Mouse (Mus musculus) myocyte (in vitro differentiated cells): ENCODE measurements at regions not wholly inside any gene's neighbourhood (a gene's known extent, or its start where the extent isn't known, plus 50 kb on each side); places are given as distances from the start of the nearest gene placed in this dataset.

Experiments
- H3K27me3 ChIP-seq: one replicate; pipeline ENCODE4 v1.6.1; 2011; ENCODE audit not compliant: control insufficient read depth, insufficient read depth, insufficient read length
- H3K36me3 ChIP-seq: one replicate; pipeline ENCODE4 v1.6.1; 2011; ENCODE audit not compliant: control insufficient read depth, insufficient read depth
- H3K4me2 ChIP-seq: one replicate; pipeline ENCODE4 v1.6.1; 2011; ENCODE audit warnings: low read depth, control low read depth
- H3K4me3 ChIP-seq: one replicate; pipeline ENCODE4 v1.5.1; 2011; ENCODE audit warnings: mild to moderate bottlenecking, control low read depth, moderate library complexity
- H3K79me2 ChIP-seq: one replicate; pipeline ENCODE4 v1.6.1; 2011; ENCODE audit not compliant: control insufficient read depth, insufficient read depth
- H3ac ChIP-seq: one replicate; pipeline ENCODE4 v1.6.1; 2011; ENCODE audit not compliant: control insufficient read depth, insufficient read length
- CEBPB ChIP-seq: IDR thresholded peaks from 2 replicates; pipeline ENCODE4 v1.6.1; 2011; ENCODE audit warnings: mild to moderate bottlenecking, moderate library complexity; ENCODE audit not compliant: poor library complexity, insufficient read depth, severe bottlenecking
- E2F4 ChIP-seq: IDR thresholded peaks from one replicate; pipeline ENCODE4 v1.6.1; 2011; ENCODE audit warnings: mild to moderate bottlenecking, control low read depth, moderate library complexity; ENCODE audit not compliant: insufficient read depth
- MAX ChIP-seq: IDR thresholded peaks from one replicate; pipeline ENCODE4 v1.6.1; 2011; ENCODE audit warnings: low read depth, mild to moderate bottlenecking, control low read depth
- MYOD1 ChIP-seq, 3 experiments: IDR thresholded peaks; one replicate each; pipeline ENCODE4 v1.6.1; 2011; ENCODE audit warnings: control low read depth in 2 of 3, low read depth in 2 of 3, mild to moderate bottlenecking in 2 of 3, moderate library complexity in 1 of 3; ENCODE audit not compliant: insufficient read length in 2 of 3, control insufficient read depth in 1 of 3
- MYOG ChIP-seq, 3 experiments: IDR thresholded peaks; one replicate each; pipeline ENCODE4 v1.6.1; 2011; ENCODE audit warnings: control low read depth in 2 of 3, low read depth in 2 of 3, mild to moderate bottlenecking in 2 of 3; ENCODE audit not compliant: insufficient read length in 2 of 3, control insufficient read depth in 1 of 3, insufficient read depth in 1 of 3
- POLR2A ChIP-seq: IDR thresholded peaks from one replicate; pipeline ENCODE4 v1.6.1; 2011; ENCODE audit warnings: low read depth, mild to moderate bottlenecking, control low read depth, moderate library complexity; ENCODE audit not compliant: insufficient read length
- POLR2AphosphoS2 ChIP-seq: IDR thresholded peaks from one replicate; pipeline ENCODE4 v1.6.1; 2011; ENCODE audit warnings: low read depth, control low read depth; ENCODE audit not compliant: insufficient read length
- REST ChIP-seq: IDR thresholded peaks from one replicate; pipeline ENCODE4 v1.6.1; 2011; ENCODE audit warnings: mild to moderate bottlenecking, control low read depth, moderate library complexity; ENCODE audit not compliant: insufficient read depth, insufficient read length
- SRF ChIP-seq: IDR thresholded peaks from one replicate; pipeline ENCODE4 v1.6.1; 2011; ENCODE audit warnings: low read depth; ENCODE audit not compliant: control insufficient read depth, insufficient read length
- TCF12 ChIP-seq: IDR thresholded peaks from one replicate; pipeline ENCODE4 v1.6.1; 2011; ENCODE audit warnings: mild to moderate bottlenecking, control low read depth; ENCODE audit not compliant: poor library complexity, insufficient read depth, severe bottlenecking
- TCF3 ChIP-seq: IDR thresholded peaks from one replicate; pipeline ENCODE4 v1.6.1; 2011; ENCODE audit warnings: low read depth, control low read depth; ENCODE audit not compliant: insufficient read length
- USF1 ChIP-seq: IDR thresholded peaks from one replicate; pipeline ENCODE4 v1.6.1; 2011; ENCODE audit warnings: low read depth, mild to moderate bottlenecking, control low read depth, moderate library complexity

DNA sequence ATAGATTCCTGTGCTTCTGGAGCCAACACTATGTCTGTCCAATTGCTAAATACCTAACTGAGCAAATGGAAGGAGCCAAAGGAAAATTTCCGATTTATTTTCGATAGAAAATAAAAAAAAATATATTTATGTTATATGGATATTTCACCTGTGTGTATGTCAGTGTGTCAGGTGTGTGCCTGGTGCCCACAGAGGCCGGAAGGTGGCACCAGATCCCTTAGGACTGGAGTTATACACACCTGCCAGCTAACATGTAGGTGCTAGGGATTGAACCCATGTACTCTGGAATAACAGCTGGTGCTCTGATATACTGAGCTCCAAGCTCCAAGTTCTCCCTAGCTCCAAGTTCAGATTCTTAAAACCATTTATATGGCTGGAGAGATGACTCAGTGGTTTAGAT is 79.0 kb downstream of the Mfsd1 start:
- Histone ChIP-seq H3ac (no peak overlapping the region), H3K4me2 (no peak overlapping the region), H3K36me3 (no peaks in the 10 kb centered on the region), H3K79me2 (no peaks in the 10 kb centered on the region), H3K27me3 (no peaks in the 10 kb centered on the region), H3K4me3 (no peak overlapping the region)
- TF ChIP-seq E2F4 (no peak), MYOG (IDR thresholded peaks at IDR 0.05; ENCODE audit: control insufficient read depth in 1 of 3, insufficient read depth in 1 of 3, insufficient read length in 2 of 3, low read depth in 2 of 3) (no peak), USF1 (no peak), CEBPB (no peak), REST (no peak), MAX (no peak), SRF (no peak), POLR2A (no peak), MYOD1 (IDR thresholded peaks at IDR 0.05; ENCODE audit: control insufficient read depth in 1 of 3, insufficient read length in 2 of 3, low read depth in 2 of 3) (no peak), POLR2AphosphoS2 (no peak), TCF3 (no peak), TCF12 (no peak)

DNA sequence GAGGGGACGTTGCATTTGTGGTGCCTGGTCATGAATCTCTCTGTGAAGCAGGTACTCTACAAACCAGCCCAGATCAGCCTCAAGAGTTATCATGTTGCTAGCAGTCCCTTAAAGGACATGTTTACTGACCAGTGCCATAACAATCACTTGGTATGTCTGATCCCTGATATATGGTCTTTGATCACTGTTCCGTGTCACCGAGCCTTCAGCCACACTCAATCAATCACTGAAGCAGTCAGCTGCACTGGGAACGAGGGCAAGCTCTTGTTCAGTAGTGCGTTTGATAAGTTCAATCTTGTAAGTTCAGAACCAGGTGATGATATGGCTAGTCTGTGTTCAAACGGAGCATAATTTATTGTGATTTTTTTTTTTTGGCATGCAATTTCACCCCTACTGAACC is 126.8 kb downstream of the Mfsd1 start:
- no peak overlapping the region for H3K4me2 ChIP-seq
- H3K36me3 ChIP-seq, result no peaks in the 10 kb centered on the region
- no peak overlapping the region for H3ac ChIP-seq
- no peak for TF ChIP-seq MYOD1 (IDR thresholded peaks at IDR 0.05; ENCODE audit: control insufficient read depth in 1 of 3, insufficient read length in 2 of 3, low read depth in 2 of 3)
- no peak for TF ChIP-seq SRF
- no peak for TF ChIP-seq POLR2AphosphoS2
- TF ChIP-seq CEBPB, result no peak
- no peak for TF ChIP-seq REST
- no peak for TF ChIP-seq TCF3
- no peak for TF ChIP-seq POLR2A
- TF ChIP-seq USF1, result no peak
- TF ChIP-seq E2F4, result no peak
- TF ChIP-seq MAX, result no peak
- no peak for TF ChIP-seq TCF12
- no peak for TF ChIP-seq MYOG (IDR thresholded peaks at IDR 0.05; ENCODE audit: control insufficient read depth in 1 of 3, insufficient read depth in 1 of 3, insufficient read length in 2 of 3, low read depth in 2 of 3)
- no peaks in the 10 kb centered on the region for H3K79me2 ChIP-seq
- no peak overlapping the region for H3K4me3 ChIP-seq
- no peaks in the 10 kb centered on the region for H3K27me3 ChIP-seq

DNA sequence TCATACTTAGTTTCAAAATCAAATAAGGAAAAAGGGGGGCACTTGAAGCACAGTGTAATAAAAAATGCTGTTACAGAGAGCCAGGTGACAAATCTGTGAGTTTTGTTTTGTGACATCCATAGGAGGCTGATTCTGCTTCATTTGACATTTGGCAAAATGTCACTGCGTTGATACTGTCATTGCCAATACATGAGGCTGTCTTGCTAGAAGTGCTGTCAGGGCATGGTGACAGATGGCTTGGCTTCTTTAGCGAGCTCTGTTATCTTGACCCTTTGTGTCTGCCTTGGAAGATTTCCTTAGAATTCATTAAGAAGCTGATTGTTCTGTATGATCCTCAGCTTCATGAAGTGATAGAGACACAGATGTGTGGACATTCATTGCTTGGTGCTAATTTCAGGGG is 129.2 kb downstream of the Mfsd1 start:
- Histone ChIP-seq H3K4me2 (no peak overlapping the region), H3ac (no peak overlapping the region), H3K4me3 (no peak overlapping the region), H3K27me3 (no peaks in the 10 kb centered on the region), H3K36me3 (no peaks in the 10 kb centered on the region), H3K79me2 (no peaks in the 10 kb centered on the region)
- no peak for TF ChIP-seq REST
- TF ChIP-seq MYOD1 (IDR thresholded peaks at IDR 0.05; ENCODE audit: control insufficient read depth in 1 of 3, insufficient read length in 2 of 3, low read depth in 2 of 3), result no peak
- TF ChIP-seq POLR2A, result no peak
- TF ChIP-seq TCF12, result no peak
- no peak for TF ChIP-seq SRF
- TF ChIP-seq USF1, result no peak
- no peak for TF ChIP-seq E2F4
- no peak for TF ChIP-seq MAX
- no peak for TF ChIP-seq POLR2AphosphoS2
- TF ChIP-seq MYOG (IDR thresholded peaks at IDR 0.05; ENCODE audit: control insufficient read depth in 1 of 3, insufficient read depth in 1 of 3, insufficient read length in 2 of 3, low read depth in 2 of 3), result no peak
- no peak for TF ChIP-seq TCF3
- no peak for TF ChIP-seq CEBPB

GRCm38 (mm10) chr3:67731921-67732320 is 149.4 kb downstream of the Mfsd1 start:
- Histone ChIP-seq H3K79me2 (no peaks in the 10 kb centered on the region), H3K4me3 (no peak overlapping the region), H3K36me3 (no peaks in the 10 kb centered on the region), H3K27me3 (no peaks in the 10 kb centered on the region), H3ac (no peak overlapping the region), H3K4me2 (no peak overlapping the region)
- TF ChIP-seq POLR2AphosphoS2 (no peak), SRF (no peak), TCF3 (no peak)

- TF ChIP-seq MYOG (IDR thresholded peaks at IDR 0.05; ENCODE audit: control insufficient read depth in 1 of 3, insufficient read depth in 1 of 3, insufficient read length in 2 of 3, low read depth in 2 of 3) (no peak), E2F4 (no peak)
- Histone ChIP-seq H3K36me3 (no peaks in the 10 kb centered on the region), H3K27me3 (no peaks in the 10 kb centered on the region), H3K4me2 (no peak overlapping the region), H3ac (no peak overlapping the region), H3K4me3 (no peak overlapping the region), H3K79me2 (no peaks in the 10 kb centered on the region)
Measured at GRCm38 (mm10) chr3:67732858-67733257, 150.3 kb downstream of the Mfsd1 start.
